Mouse (Mus musculus): ENCODE data around the gene Plac1. TPM values are rescaled to one million over a fixed set of nuclear protein-coding genes. Genes with fewer than 3 reads are reported as not detected.

Gene Plac1
- polyA plus RNA-seq, 1 experiment: 10.4 TPM

DNA sequence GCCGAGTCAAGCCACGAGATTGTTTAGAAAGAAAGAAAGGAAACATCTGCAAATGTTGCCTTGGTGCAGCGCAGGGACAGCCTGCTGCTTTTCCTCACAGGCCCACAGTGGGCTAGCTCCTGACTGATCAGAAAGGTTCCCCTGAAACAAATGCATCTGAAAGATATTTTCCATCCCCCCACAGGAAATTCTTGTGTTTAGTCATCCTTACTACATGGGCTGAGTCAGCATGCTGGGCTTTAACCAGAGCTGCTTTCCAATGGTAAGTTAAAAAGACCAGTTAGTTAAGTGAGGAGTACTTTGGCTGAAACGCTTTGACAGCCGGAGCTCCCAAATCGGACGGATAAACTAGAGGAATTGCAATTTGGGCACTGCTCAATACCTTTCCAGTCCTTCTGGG is 124.9 kb downstream of the Plac1 start:
- H3K27me3 ChIP-seq (ENCODE audit: control insufficient read depth, insufficient read depth, low read length): no peaks in the 10 kb centered on the region
- no peaks in the 10 kb centered on the region for H3K4me1 ChIP-seq (ENCODE audit: control insufficient read depth, insufficient read depth, low read length)
- no peaks in the 10 kb centered on the region for H3K36me3 ChIP-seq (ENCODE audit: control insufficient read depth, insufficient read depth, low read length)
- TF ChIP-seq POLR2A (IDR thresholded peaks at IDR 0.05; ENCODE audit: control insufficient read depth, low read depth, low read length) (no peak), CTCF (IDR thresholded peaks at IDR 0.05; ENCODE audit: control insufficient read depth, insufficient read depth, insufficient replicate concordance, low read depth, low read length) (no peak)
- H3K27ac ChIP-seq (ENCODE audit: control insufficient read depth, insufficient read depth, low read depth, low read length): no peak overlapping the region
- H3K4me3 ChIP-seq (ENCODE audit: control insufficient read depth, low read depth, low read length): no peak overlapping the region

DNA sequence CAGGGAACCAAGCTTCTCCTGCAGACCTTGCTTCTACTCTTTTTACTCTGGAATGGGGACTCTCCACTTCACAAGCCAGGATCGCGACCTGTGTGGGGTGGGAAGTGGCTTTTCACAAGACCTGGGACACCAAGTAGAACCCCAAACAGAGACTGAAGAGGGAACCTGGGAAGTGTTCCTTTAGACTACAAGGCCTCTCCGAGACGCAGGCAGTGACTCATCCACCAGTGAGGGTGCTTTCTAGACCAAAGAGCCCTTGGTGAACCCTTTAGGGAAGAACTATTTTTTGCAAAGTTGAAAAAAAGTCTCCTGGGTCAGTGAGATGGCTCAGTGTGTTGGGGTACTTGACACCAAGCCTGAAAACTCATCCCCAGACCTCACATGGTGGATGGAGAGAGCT is 129.8 kb downstream of the Plac1 start:
- TF ChIP-seq POLR2A (IDR thresholded peaks at IDR 0.05; ENCODE audit: control insufficient read depth, low read depth, low read length) (no peak), CTCF (IDR thresholded peaks at IDR 0.05; ENCODE audit: control insufficient read depth, insufficient read depth, insufficient replicate concordance, low read depth, low read length) (no peak)
- Histone ChIP-seq H3K4me1 (ENCODE audit: control insufficient read depth, insufficient read depth, low read length) (no peaks in the 10 kb centered on the region), H3K4me3 (ENCODE audit: control insufficient read depth, low read depth, low read length) (no peak overlapping the region), H3K36me3 (ENCODE audit: control insufficient read depth, insufficient read depth, low read length) (no peaks in the 10 kb centered on the region), H3K27ac (ENCODE audit: control insufficient read depth, insufficient read depth, low read depth, low read length) (no peak overlapping the region), H3K27me3 (ENCODE audit: control insufficient read depth, insufficient read depth, low read length) (no peaks in the 10 kb centered on the region)

DNA sequence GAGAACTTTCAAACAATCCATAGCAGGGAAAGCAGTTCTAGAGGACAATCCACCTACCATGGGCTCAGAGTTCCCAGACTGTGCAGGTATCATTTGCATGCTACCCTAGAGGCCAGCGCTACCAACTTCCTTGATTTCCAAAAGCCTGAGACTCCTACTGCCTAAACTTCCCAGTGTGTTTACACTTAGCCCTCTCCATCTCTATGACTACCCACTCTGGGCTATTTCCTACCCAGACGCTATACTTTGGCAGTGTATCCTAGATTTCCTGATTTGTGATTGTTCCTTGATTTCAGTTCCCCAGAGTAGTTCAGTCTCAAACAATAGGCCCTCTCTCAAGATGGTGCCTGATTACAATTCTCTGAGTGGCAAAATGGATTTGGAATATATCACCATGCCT is 132.8 kb downstream of the Plac1 start:
- TF ChIP-seq POLR2A (IDR thresholded peaks at IDR 0.05; ENCODE audit: control insufficient read depth, low read depth, low read length) (no peak), CTCF (IDR thresholded peaks at IDR 0.05; ENCODE audit: control insufficient read depth, insufficient read depth, insufficient replicate concordance, low read depth, low read length) (no peak)
- Histone ChIP-seq H3K27me3 (ENCODE audit: control insufficient read depth, insufficient read depth, low read length) (no peaks in the 10 kb centered on the region), H3K36me3 (ENCODE audit: control insufficient read depth, insufficient read depth, low read length) (no peaks in the 10 kb centered on the region), H3K4me3 (ENCODE audit: control insufficient read depth, low read depth, low read length) (no peak overlapping the region), H3K27ac (ENCODE audit: control insufficient read depth, insufficient read depth, low read depth, low read length) (no peak overlapping the region), H3K4me1 (ENCODE audit: control insufficient read depth, insufficient read depth, low read length) (no peaks in the 10 kb centered on the region)

DNA sequence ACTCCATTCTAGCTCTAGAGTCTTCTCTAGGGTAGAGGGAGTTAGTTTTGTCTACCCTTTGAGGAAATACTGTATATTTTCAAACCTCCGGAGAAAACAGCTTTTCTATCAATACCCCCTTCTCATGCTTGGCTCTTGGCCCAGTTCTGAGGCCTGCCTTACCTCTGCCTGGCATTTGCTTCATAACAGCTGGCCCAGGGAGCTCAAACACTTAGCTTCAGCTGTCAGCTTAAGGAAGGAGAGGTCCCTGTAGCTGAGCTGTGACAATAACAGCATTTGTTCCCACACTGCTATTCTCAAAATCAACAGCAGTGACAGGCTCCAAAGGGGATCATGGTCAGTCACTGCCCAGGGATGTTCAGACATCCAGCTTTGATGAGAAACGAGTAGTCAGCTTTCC is 138.7 kb downstream of the Plac1 start:
- TF ChIP-seq POLR2A (IDR thresholded peaks at IDR 0.05; ENCODE audit: control insufficient read depth, low read depth, low read length) (no peak), CTCF (IDR thresholded peaks at IDR 0.05; ENCODE audit: control insufficient read depth, insufficient read depth, insufficient replicate concordance, low read depth, low read length) (no peak)
- H3K27me3 ChIP-seq (ENCODE audit: control insufficient read depth, insufficient read depth, low read length): no peaks in the 10 kb centered on the region
- H3K4me3 ChIP-seq (ENCODE audit: control insufficient read depth, low read depth, low read length): no peak overlapping the region
- no peak overlapping the region for H3K27ac ChIP-seq (ENCODE audit: control insufficient read depth, insufficient read depth, low read depth, low read length)
- H3K36me3 ChIP-seq (ENCODE audit: control insufficient read depth, insufficient read depth, low read length): no peaks in the 10 kb centered on the region
- H3K4me1 ChIP-seq (ENCODE audit: control insufficient read depth, insufficient read depth, low read length): no peaks in the 10 kb centered on the region; the same call in 1 of the 2 replicates

DNA sequence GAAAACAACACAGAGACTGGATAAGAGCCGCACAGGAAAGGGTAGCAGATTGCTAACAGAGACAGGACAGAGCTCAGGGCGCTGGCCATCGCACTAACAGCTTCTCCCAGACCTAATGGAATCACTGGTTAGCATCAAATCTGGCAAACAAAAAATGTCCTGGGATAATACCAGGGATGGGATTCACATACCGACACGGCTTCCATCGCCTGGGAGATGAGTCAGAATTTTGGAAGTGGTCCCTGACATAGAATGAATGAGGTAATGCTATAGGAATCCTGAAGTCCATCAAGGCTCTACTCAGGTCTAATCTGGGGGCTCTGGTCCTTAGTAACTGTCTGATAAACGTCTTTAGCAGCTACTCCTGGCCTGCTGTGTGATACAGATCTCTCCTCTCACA is 140.0 kb downstream of the Plac1 start:
- Histone ChIP-seq H3K4me1 (ENCODE audit: control insufficient read depth, insufficient read depth, low read length) (no peaks in the 10 kb centered on the region; the same call in 1 of the 2 replicates), H3K27me3 (ENCODE audit: control insufficient read depth, insufficient read depth, low read length) (no peaks in the 10 kb centered on the region), H3K36me3 (ENCODE audit: control insufficient read depth, insufficient read depth, low read length) (no peaks in the 10 kb centered on the region), H3K27ac (ENCODE audit: control insufficient read depth, insufficient read depth, low read depth, low read length) (no peak overlapping the region), H3K4me3 (ENCODE audit: control insufficient read depth, low read depth, low read length) (no peak overlapping the region; the same call in 1 of the 2 replicates)
- TF ChIP-seq POLR2A (IDR thresholded peaks at IDR 0.05; ENCODE audit: control insufficient read depth, low read depth, low read length) (no peak), CTCF (IDR thresholded peaks at IDR 0.05; ENCODE audit: control insufficient read depth, insufficient read depth, insufficient replicate concordance, low read depth, low read length) (no peak)

DNA sequence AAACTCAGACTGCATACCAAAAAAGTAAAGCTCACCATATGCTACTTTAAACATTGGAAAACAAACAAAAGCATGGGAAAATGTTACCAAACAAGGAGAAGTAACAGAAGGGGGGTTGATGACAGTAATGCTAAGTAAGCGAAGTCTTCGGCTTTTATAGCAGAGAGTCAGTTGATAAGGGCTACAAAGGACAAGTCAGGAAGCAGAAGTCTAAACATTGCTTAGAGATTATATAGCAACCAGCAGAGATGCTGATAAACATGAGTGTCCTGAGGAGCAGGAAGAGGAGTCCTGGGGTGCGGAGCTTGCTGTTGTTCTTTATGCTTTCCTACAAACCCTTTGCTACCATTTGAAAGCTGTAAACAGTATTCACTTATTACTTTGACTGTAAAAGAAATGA is 140.6 kb downstream of the Plac1 start:
- no peak overlapping the region for H3K4me3 ChIP-seq (ENCODE audit: control insufficient read depth, low read depth, low read length)
- TF ChIP-seq POLR2A (IDR thresholded peaks at IDR 0.05; ENCODE audit: control insufficient read depth, low read depth, low read length): no peak
- no peak for TF ChIP-seq CTCF (IDR thresholded peaks at IDR 0.05; ENCODE audit: control insufficient read depth, insufficient read depth, insufficient replicate concordance, low read depth, low read length)
- H3K4me1 ChIP-seq (ENCODE audit: control insufficient read depth, insufficient read depth, low read length): no peaks in the 10 kb centered on the region; the same call in 1 of the 2 replicates
- no peaks in the 10 kb centered on the region for H3K27me3 ChIP-seq (ENCODE audit: control insufficient read depth, insufficient read depth, low read length)
- H3K36me3 ChIP-seq (ENCODE audit: control insufficient read depth, insufficient read depth, low read length): no peaks in the 10 kb centered on the region
- no peak overlapping the region for H3K27ac ChIP-seq (ENCODE audit: control insufficient read depth, insufficient read depth, low read depth, low read length)

DNA sequence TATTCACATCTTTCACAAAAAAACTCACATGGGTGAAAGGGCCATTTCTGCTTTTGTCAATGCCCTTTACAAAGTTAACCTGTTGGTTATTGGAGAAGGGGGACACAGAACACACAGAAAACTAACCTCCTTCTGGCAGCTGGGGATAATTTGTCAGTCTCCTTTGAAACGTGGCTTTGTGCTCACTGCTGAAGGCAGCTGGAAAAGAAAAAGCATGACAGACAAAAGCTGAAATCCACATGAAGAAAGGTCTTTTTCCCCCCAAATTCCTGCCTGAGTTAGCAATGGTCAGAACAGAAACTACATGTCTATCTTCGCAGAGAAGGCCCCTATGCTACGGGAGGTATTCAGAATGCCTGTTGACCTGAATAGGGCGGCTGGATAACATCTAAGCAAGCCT is 141.6 kb downstream of the Plac1 start:
- no peak overlapping the region for H3K4me3 ChIP-seq (ENCODE audit: control insufficient read depth, low read depth, low read length)
- H3K4me1 ChIP-seq (ENCODE audit: control insufficient read depth, insufficient read depth, low read length): no peaks in the 10 kb centered on the region; the same call in 1 of the 2 replicates
- no peaks in the 10 kb centered on the region for H3K27me3 ChIP-seq (ENCODE audit: control insufficient read depth, insufficient read depth, low read length)
- no peak for TF ChIP-seq POLR2A (IDR thresholded peaks at IDR 0.05; ENCODE audit: control insufficient read depth, low read depth, low read length)
- no peak for TF ChIP-seq CTCF (IDR thresholded peaks at IDR 0.05; ENCODE audit: control insufficient read depth, insufficient read depth, insufficient replicate concordance, low read depth, low read length)
- no peak overlapping the region for H3K27ac ChIP-seq (ENCODE audit: control insufficient read depth, insufficient read depth, low read depth, low read length)
- no peaks in the 10 kb centered on the region for H3K36me3 ChIP-seq (ENCODE audit: control insufficient read depth, insufficient read depth, low read length)

DNA sequence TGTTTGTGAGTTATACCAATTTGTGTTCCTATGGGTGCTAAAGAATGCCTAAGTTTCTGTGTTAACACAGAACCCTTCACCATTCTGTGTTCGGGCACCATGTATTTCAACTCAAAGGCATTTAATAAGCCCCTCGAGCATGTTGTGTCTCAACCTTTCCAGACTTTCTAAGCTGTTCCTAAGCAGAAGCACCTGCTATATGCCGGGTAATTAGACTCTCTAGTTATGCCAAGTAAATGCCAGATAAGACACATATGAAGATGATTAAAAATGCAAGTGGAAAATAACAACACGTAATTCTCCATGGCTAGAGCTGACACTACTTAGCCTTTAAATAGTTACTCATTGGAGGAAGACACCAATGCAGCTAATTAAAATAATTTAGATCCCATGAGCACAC is 142.1 kb downstream of the Plac1 start:
- Histone ChIP-seq H3K36me3 (ENCODE audit: control insufficient read depth, insufficient read depth, low read length) (no peaks in the 10 kb centered on the region), H3K27ac (ENCODE audit: control insufficient read depth, insufficient read depth, low read depth, low read length) (no peak overlapping the region), H3K4me3 (ENCODE audit: control insufficient read depth, low read depth, low read length) (no peak overlapping the region), H3K27me3 (ENCODE audit: control insufficient read depth, insufficient read depth, low read length) (no peaks in the 10 kb centered on the region), H3K4me1 (ENCODE audit: control insufficient read depth, insufficient read depth, low read length) (no peaks in the 10 kb centered on the region; the same call in 1 of the 2 replicates)
- TF ChIP-seq CTCF (IDR thresholded peaks at IDR 0.05; ENCODE audit: control insufficient read depth, insufficient read depth, insufficient replicate concordance, low read depth, low read length): no peak
- TF ChIP-seq POLR2A (IDR thresholded peaks at IDR 0.05; ENCODE audit: control insufficient read depth, low read depth, low read length): no peak
